Mouse (Mus musculus): ENCODE data around the gene Mlh1.

The Mlh1 gene

DNA sequence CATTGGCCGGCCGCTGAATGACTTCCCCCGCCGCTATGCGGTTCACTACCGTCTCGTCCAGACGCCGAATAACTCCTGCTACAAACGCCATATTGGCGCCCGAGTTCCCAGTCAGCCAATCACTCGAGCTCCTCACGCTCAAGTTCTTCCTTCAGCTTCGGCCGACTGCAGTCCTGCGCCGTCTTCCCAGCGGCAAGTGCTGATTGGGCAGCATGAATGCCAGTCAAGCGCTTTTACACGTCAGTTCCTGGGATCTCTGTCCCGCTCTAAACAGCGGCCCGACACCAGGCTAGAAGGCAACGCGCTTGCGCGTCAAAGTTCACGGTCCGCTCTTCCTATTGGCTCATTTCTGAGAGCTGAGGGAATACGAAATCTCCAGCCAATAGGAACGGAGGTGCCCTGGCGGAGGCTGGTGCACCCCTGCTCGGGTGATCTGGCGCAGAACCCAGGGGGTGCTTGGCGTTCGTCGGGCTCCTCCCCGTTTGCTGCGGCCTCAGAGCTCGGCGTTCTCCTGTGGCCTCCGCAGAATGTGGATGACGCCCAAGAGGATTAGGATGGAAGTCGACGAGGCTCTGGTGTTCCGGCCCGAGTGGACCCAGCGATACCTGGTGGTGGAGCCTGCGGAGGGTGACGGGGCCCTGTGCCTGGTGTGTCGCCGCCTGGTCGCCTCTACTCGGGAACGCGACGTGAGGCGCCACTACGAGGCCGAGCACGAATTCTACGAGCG, at the start of gene Mlh1, which contains the start of gene Epm2aip1:
Gene Mlh1 (minus strand): TSS at position 358 of the 727 bp plus-strand sequence.
Gene Epm2aip1 (plus strand): TSS at position 496 of the 727 bp plus-strand sequence.
- DNase-seq (ENCODE audit: low spot score in 2 of 2) = peak; percentile 97 to 98

DNA sequence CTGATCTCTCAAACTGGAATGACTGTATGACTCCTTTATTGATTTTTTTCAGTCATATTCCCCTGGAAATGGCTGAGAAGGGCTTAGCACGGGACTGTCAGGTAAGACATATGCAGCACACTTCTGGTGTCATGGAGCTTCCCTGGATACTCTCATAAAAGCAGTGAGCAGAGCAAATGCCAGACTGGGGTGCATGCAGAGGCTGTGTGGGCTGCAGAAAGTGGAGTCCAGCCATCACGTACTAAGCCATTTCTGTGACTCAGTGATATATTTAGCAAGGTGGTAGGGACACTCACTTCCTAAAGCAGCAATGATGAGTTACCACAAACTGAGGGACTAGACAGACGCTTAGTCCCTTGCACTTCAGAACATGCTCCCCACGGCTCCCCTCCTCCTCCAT, 49.3 kb upstream of the Mlh1 start:
- no peak for DNase-seq (ENCODE audit: low spot score in 2 of 2)

DNA sequence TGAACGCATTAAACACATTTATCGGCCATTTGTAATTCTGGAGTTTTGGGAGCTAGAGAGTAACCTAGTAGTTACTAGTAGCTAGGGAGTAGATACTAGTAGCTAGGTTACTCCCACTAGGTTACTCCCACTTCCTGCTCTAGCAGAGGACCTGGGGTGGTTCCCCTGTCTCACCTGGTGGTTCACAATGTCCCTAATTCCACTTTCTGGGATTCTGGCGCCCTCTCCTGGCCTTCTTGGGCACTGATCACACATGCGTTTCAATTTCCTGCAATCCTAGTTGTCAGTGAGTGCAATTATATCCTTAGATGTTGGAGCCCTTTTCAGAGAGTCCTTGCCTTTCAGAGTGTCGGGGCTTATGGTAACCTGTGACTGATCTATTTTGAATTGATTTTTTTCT, 42.6 kb upstream of the Mlh1 start:
- no peak for DNase-seq (ENCODE audit: low spot score in 2 of 2)

GRCm38 (mm10) chr9:111313793-111314192, 42.2 kb upstream of the Mlh1 start:
- DNase-seq (ENCODE audit: low spot score in 2 of 2) = no peak

GRCm38 (mm10) chr9:111313299-111313698, 41.7 kb upstream of the Mlh1 start:
- DNase-seq (ENCODE audit: low spot score in 2 of 2) = no peak

GRCm38 (mm10) chr9:111312442-111313141, 41.0 kb upstream of the Mlh1 start:
- DNase-seq (ENCODE audit: low spot score in 2 of 2) = no peak

DNA sequence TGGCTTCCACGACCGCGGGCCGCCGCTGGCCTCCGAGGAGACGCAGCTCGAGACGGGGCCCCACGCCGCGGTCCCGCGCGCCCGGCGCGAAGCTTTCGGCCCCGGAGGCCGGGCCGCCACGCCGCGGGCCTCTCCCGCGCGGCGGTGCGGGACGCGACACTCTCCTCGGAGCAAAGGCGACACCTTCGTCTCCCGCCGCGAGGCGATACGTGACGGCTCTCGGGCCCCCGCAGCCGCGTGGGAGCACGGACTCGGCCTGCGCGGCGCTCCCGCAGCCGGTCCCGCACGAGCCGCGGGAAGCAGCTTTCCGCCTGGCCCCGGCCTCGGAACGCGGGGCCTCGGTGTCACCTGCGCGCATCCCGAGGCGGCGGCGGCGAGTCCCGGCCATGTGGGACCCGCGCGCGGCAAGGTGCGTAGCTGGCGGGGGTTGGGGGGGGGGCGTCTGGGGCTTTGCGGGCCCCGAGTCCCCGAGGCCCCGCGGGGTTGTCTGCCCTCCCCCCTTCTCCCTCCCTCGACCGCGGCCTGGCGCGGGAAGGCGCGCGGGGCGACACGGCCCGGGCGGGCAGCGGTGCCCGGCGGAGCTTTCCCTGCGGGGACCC, 40.4 kb upstream of the Mlh1 start:
- no peak for DNase-seq (ENCODE audit: low spot score in 2 of 2)

GRCm38 (mm10) chr9:111311031-111311842, 39.6 kb upstream of the Mlh1 start, which contains the start of gene Trank1:
Gene Trank1 (plus strand): TSS chr9:111311739.
- DNase-seq (ENCODE audit: low spot score in 2 of 2) = no peak

- DNase-seq (ENCODE audit: low spot score in 2 of 2) = no peak
These were observed 34.6 kb upstream of the Mlh1 start for GRCm38 (mm10) chr9:111306142-111306541.

- no peak for DNase-seq (ENCODE audit: low spot score in 2 of 2)
These were observed 32.4 kb upstream of the Mlh1 start for GRCm38 (mm10) chr9:111304036-111304435.

DNA sequence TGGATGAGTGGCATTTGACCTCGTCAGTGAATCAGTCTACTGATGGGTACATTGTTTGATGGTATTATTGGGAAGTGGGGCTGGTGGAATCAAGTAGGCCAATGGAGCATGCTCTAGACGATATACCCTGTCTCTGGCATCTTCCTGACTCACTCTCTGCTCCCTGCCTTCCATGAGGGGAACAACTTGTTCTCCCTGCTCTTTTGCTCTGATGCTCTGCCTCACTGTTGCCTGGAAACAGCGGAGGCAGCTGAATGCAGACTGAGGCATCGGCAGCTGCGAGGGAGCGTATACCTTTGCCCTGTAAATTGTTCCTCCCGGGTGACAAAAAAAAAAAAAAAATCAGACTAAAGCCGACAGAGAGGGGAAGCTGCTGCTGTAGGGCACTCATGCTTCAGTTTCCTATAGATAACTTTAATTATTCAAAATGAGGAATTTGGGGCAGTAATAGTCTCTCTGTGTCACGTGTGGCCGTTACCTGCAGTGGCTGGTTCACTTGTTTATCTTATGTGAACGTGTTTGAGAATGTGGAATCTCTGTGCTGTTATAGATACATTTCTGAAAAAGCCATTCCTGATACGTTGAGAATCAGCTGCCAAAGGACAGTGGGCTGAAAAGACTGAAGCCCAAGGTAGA, 30.7 kb upstream of the Mlh1 start:
- no peak for DNase-seq (ENCODE audit: low spot score in 2 of 2)

DNA sequence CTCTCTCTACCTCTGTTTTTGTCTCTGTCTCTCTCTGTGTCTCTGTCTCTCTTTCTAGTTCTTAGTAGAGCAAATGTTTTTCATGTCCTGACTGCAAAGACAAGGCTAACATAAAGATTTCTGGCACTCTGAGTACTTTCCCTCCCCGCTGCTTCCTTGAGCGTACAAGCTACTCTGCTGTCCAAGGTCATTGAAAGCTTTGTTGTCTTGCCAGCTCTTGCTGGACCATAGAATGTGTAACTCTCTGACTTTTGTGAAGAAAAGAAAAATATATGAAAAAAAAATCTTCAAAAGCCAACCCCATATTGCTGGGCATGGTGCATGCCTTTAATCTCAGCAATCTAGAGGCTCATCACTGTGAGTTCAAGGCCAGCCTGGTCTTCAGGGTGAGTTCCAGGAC, 27.0 kb upstream of the Mlh1 start:
- no peak for DNase-seq (ENCODE audit: low spot score in 2 of 2)

GRCm38 (mm10) chr9:111296433-111296832, 24.8 kb upstream of the Mlh1 start:
- no peak for DNase-seq (ENCODE audit: low spot score in 2 of 2)

- no peak for DNase-seq (ENCODE audit: low spot score in 2 of 2)
These were observed 23.7 kb upstream of the Mlh1 start for GRCm38 (mm10) chr9:111295323-111295722.

GRCm38 (mm10) chr9:111294911-111295310, 23.3 kb upstream of the Mlh1 start:
- DNase-seq (ENCODE audit: low spot score in 2 of 2) = no peak

DNA sequence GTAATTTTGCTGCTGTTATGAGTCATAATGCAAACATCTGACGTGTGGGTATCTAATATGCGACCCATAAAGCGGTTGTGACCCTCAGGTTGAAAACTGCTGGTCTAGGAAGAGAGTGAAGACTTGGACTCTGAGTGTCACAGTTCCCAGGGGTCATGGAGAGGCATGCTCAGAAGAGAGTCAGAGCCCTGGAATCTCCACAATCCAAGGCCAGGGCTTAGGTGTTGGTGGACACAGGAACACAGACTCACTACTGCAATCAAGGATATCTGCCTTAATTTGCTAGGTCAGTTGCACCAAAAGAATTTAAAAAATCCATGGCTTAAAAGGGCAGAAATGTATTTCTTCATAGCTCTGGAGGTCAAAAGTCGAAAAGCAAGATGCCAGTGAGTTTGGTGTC, 21.6 kb upstream of the Mlh1 start:
- DNase-seq (ENCODE audit: low spot score in 2 of 2) = no peak

- DNase-seq (ENCODE audit: low spot score in 2 of 2) = no peak
These were observed 19.0 kb upstream of the Mlh1 start for GRCm38 (mm10) chr9:111290539-111291100.

- peak; percentile 77 to 85 for DNase-seq (ENCODE audit: low spot score in 2 of 2)
These were observed 18.3 kb upstream of the Mlh1 start for GRCm38 (mm10) chr9:111289832-111290339.

GRCm38 (mm10) chr9:111289294-111289831, 17.8 kb upstream of the Mlh1 start:
- DNase-seq (ENCODE audit: low spot score in 2 of 2) = no peak

DNA sequence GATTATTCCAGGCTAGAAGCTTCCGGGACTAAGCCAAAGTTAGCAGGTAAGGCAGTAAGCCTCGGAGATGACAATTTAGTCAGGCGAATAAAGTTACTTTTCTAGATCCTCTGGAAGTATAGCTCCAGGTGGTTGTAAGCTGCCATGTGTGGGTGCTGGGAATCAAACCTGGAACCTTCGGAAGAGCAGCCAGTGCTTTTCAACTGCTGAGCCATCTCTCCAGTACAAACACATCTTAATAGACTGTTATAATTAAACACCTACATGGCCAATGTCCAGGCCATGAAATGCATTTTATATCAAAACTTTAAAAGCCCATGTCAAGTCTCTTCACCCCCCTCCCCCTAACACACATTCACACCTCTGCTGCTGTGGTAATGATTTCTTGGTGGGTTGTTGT, 16.4 kb upstream of the Mlh1 start:
- no peak for DNase-seq (ENCODE audit: low spot score in 2 of 2)

DNA sequence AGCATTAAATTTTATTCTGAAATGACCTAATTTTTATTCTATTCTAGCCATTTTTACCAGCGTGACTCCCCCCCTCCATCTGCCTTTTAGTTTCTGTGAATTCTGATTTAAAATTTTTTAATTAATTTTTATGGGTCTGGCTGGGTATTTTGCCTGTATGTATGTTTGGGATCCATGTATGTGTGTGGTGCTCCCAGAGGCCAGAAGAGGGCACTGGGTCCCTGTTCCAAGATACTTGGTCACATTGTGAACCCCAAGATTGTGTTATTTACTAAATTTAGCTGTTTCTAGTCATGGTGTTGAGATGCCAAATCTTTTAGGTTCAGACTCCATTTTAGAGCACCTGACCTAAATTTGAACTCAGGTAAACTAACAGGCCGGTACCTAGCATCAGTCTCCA, 14.9 kb upstream of the Mlh1 start:
- DNase-seq (ENCODE audit: low spot score in 2 of 2) = no peak
